Mouse (Mus musculus): ENCODE data around the gene Fnbp1.

- TF ChIP-seq CTCF (IDR thresholded peaks at IDR 0.05; ENCODE audit: low read depth) = no peak
- TF ChIP-seq EP300 (IDR thresholded peaks at IDR 0.05; ENCODE audit: low read depth) = no peak
Observed at GRCm38 (mm10) chr2:31067696-31068245, 74.0 kb downstream of the Fnbp1 start.

All from liver, postnatal 0 days (tissue).